10 mouse cellular contexts compared by ENCODE assay signal in the genomic region with DNA sequence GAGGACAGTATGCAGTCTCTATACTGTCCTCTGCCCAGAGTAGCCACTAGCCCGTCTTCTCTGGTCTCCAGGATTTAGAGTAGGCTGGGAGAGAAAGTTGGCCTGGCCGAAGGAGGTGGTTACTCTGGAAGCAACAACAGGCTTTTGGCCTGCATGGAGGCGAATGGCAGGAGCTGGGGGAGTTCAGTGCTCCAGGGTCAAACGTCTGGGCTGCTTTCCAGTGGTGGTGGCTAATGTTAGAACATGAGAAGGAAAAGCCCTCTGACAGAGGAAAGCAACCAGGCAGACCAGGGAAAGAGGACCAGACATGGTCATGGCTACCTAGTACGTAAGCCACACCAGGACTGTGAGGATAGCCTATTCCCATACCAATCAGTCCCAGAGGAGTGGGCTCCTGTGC. TPM values are rescaled to one million over a fixed set of nuclear protein-coding genes. Genes with fewer than 3 reads are reported as not detected.
DNase-seq lines count a peak whose midpoint lies in the region; ATAC-seq and TF ChIP-seq lines count a peak whose summit lies in the region.
"Had no signal": no experiment of that assay in that cellular context is flagged by ENCODE, and none has a peak within 500 bp of the region (broad histone marks: within the 10 kb centered on the region; RNA-seq: fewer than 3 reads in every experiment).

No protein-coding gene starts in this region.

- no peaks in the 10 kb centered on the region for H3K36me3 ChIP-seq in liver, adult 2 months (ENCODE audit: control insufficient read depth, insufficient read depth, low read length)
- H3K36me3 ChIP-seq in kidney, postnatal 0 days (ENCODE audit: insufficient read depth, low read length): 0 out of 2 replicates have a peak, but pooled peaks cover 13% of the 10 kb centered on the region
- peaks cover 62% of the 10 kb centered on the region for H3K36me3 ChIP-seq in intestine, postnatal 0 days (ENCODE audit: control insufficient read depth, insufficient read depth)
- H3K36me3 ChIP-seq in forebrain, embryonic 11.5 days (ENCODE audit: control insufficient read depth, insufficient read depth, low read length): no peaks in the 10 kb centered on the region; the same call in 1 of the 2 replicates

- WGBS in liver, adult 2 months: 21% methylated on average over 5 of the region's 5 CpGs
- 54% methylated on average over 5 of the region's 5 CpGs for WGBS in kidney, postnatal 0 days
- 83% methylated on average over 5 of the region's 5 CpGs for WGBS in intestine, postnatal 0 days
- WGBS in forebrain, embryonic 11.5 days: 93% methylated on average over 5 of the region's 5 CpGs

- peak overlapping the region; percentile 33; the same call in 1 of the 2 replicates for H3K9ac ChIP-seq in liver, adult 2 months (ENCODE audit: low read depth, low read length)
- no peak overlapping the region for H3K9ac ChIP-seq in kidney, postnatal 0 days (ENCODE audit: low read depth, low read length)
- no peak overlapping the region for H3K9ac ChIP-seq in intestine, postnatal 0 days (ENCODE audit: low read depth, low read length)
- H3K9ac ChIP-seq in forebrain, embryonic 11.5 days (ENCODE audit: low read length): no peak overlapping the region
- H3K9ac ChIP-seq: embryonic facial prominence, embryonic 12.5 days; limb, embryonic 12.5 days had no signal

- H3K27ac ChIP-seq in liver, adult 2 months (replicated peaks; ENCODE audit: insufficient read depth, low read depth, low read length): peak overlapping the region; percentile 96
- no peak overlapping the region for H3K27ac ChIP-seq in kidney, postnatal 0 days
- H3K27ac ChIP-seq in intestine, postnatal 0 days (ENCODE audit: low read depth, low read length): no peak overlapping the region
- no peak overlapping the region for H3K27ac ChIP-seq in forebrain, embryonic 11.5 days (ENCODE audit: low read depth, low read length)
- H3K27ac ChIP-seq: embryonic facial prominence, embryonic 12.5 days had no signal

- no peak overlapping the region for H3K4me2 ChIP-seq in kidney, postnatal 0 days (ENCODE audit: low read length)
- H3K4me2 ChIP-seq in intestine, postnatal 0 days (replicated peaks; ENCODE audit: low read depth): no peak overlapping the region
- H3K4me2 ChIP-seq in forebrain, embryonic 11.5 days (ENCODE audit: low read depth, low read length, severe bottlenecking): no peak overlapping the region
- H3K4me2 ChIP-seq: embryonic facial prominence, embryonic 12.5 days; limb, embryonic 12.5 days had no signal

- DNase-seq in liver, adult 2 months (ENCODE audit: extremely low read depth, low read depth, low spot score): peak; percentile 82
- DNase-seq in liver: no peak
- peak; percentile 60 for DNase-seq in gastrocnemius, postnatal 10 days
- peak; percentile 65 for DNase-seq in kidney, postnatal 0 days (ENCODE audit: low spot score)
- DNase-seq in ovary, postnatal 10 days (ENCODE audit: low spot score): peak; percentile 56
- DNase-seq in forebrain, embryonic 11.5 days (ENCODE audit: low spot score): no peak

- ATAC-seq in kidney, postnatal 0 days (replicated peaks; ENCODE audit: low FRiP score, low read depth): no peak
- ATAC-seq in cerebellum, adult (ENCODE audit: insufficient number of reproducible peaks, low FRiP score, low TSS enrichment): no peak
- no peak for ATAC-seq in intestine, postnatal 0 days
- ATAC-seq in forebrain, embryonic 11.5 days (replicated peaks; ENCODE audit: low FRiP score): no peak

- no peaks in the 10 kb centered on the region for H3K27me3 ChIP-seq in liver, adult 2 months (ENCODE audit: control insufficient read depth, insufficient read depth, low read length)
- no peaks in the 10 kb centered on the region for H3K27me3 ChIP-seq in kidney, postnatal 0 days (ENCODE audit: insufficient read depth, low read length)
- no peaks in the 10 kb centered on the region for H3K27me3 ChIP-seq in intestine, postnatal 0 days (replicated peaks; ENCODE audit: control insufficient read depth, insufficient read depth, low read length)
- H3K27me3 ChIP-seq in forebrain, embryonic 11.5 days (ENCODE audit: control insufficient read depth, insufficient read depth, low read length): no peaks in the 10 kb centered on the region
- H3K27me3 ChIP-seq: embryonic facial prominence, embryonic 12.5 days; limb, embryonic 12.5 days had no signal

- no peak overlapping the region for H3K4me3 ChIP-seq in liver, adult 2 months (ENCODE audit: insufficient read depth, low read depth, low read length)
- H3K4me3 ChIP-seq in kidney, postnatal 0 days (replicated peaks; ENCODE audit: low read depth, low read length): no peak overlapping the region
- no peak overlapping the region for H3K4me3 ChIP-seq in intestine, postnatal 0 days (ENCODE audit: low read depth, low read length)
- no peak overlapping the region for H3K4me3 ChIP-seq in forebrain, embryonic 11.5 days (ENCODE audit: low read depth, low read length)
- H3K4me3 ChIP-seq: embryonic facial prominence, embryonic 12.5 days; limb, embryonic 12.5 days had no signal

- peaks cover 38% of the 10 kb centered on the region for H3K4me1 ChIP-seq in liver, adult 2 months (ENCODE audit: control insufficient read depth, insufficient read depth, low read length)
- H3K4me1 ChIP-seq in kidney, postnatal 0 days (replicated peaks; ENCODE audit: insufficient read depth, low read length): peaks cover 4% of the 10 kb centered on the region; the same call in 1 of the 2 replicates
- peaks cover 7% of the 10 kb centered on the region for H3K4me1 ChIP-seq in intestine, postnatal 0 days (replicated peaks; ENCODE audit: control insufficient read depth, insufficient read depth, low read length)
- H3K4me1 ChIP-seq in forebrain, embryonic 11.5 days (replicated peaks; ENCODE audit: control insufficient read depth, insufficient read depth, low read length): peaks cover 2% of the 10 kb centered on the region; the same call in 1 of the 2 replicates

- H3K9me3 ChIP-seq in kidney, postnatal 0 days (replicated peaks; ENCODE audit: low read length): no peaks in the 10 kb centered on the region
- H3K9me3 ChIP-seq in intestine, postnatal 0 days (ENCODE audit: control insufficient read depth): no peaks in the 10 kb centered on the region
- no peaks in the 10 kb centered on the region for H3K9me3 ChIP-seq in forebrain, embryonic 11.5 days (ENCODE audit: control insufficient read depth, low read length)
- H3K9me3 ChIP-seq: embryonic facial prominence, embryonic 12.5 days; limb, embryonic 12.5 days had no signal

- TF ChIP-seq POLR2A in liver, adult 2 months (IDR thresholded peaks at IDR 0.05; ENCODE audit: extremely low read depth, insufficient read depth, low read length): no peak

- H3K79me2 ChIP-seq in liver, adult 2 months (ENCODE audit: control insufficient read depth, insufficient read depth, low read length): peaks cover 5% of the 10 kb centered on the region; the same call in 1 of the 2 replicates

- no peak for TF ChIP-seq CTCF in liver, adult 2 months (IDR thresholded peaks at IDR 0.05; ENCODE audit: low read depth, low read length)
- no peak for TF ChIP-seq CTCF in kidney, postnatal 0 days (IDR thresholded peaks at IDR 0.05; ENCODE audit: low read depth)
- no peak for TF ChIP-seq CTCF in intestine, postnatal 0 days (IDR thresholded peaks at IDR 0.05; ENCODE audit: low read depth)

RNA-seq across cellular contexts. Expression of a gene that starts 38.4 kb away (rescaled TPM):
- total RNA-seq in liver, adult 2 months (2014; rRNA removed): 4.3 and 7.6 TPM in 2 replicates
- 9.1 and 9.9 TPM in 2 replicates for polyA plus RNA-seq in liver, adult 2 months (2012; rRNA removed)
- 10 to 100 TPM; 34.5 to 43.6 TPM for total RNA-seq in gastrocnemius, postnatal 10 days (2021)
- polyA plus RNA-seq in kidney, postnatal 0 days (2015; fragmentation: Nextera tagmentation; extraction: Ambion mirVana): 17.1 and 17.5 TPM in 2 replicates
- polyA plus RNA-seq in intestine, postnatal 0 days (2015; fragmentation: Nextera tagmentation; extraction: Ambion mirVana): 13.5 and 17.3 TPM in 2 replicates
- polyA plus RNA-seq in forebrain, embryonic 11.5 days (2014; fragmentation: Nextera tagmentation; extraction: Ambion mirVana): 44.3 and 45.5 TPM in 2 replicates

Comparison
In these comparisons a context has a peak if more than half of its experiments do, and no peak if none do; other contexts are left out.
1. DNase-seq: peak in liver, adult 2 months (single experiment), gastrocnemius, postnatal 10 days (single experiment), kidney, postnatal 0 days (single experiment) and ovary, postnatal 10 days (single experiment); none in liver (single experiment) and forebrain, embryonic 11.5 days (single experiment).